Mouse (Mus musculus): ENCODE measurements around the gene Abca8b. TPM values are rescaled to one million over a fixed set of nuclear protein-coding genes. Genes with fewer than 3 reads are reported as not detected.

Gene Abca8b
- not detected in 2 replicates for polyA plus RNA-seq (2012)

GRCm38 (mm10) chr11:109995624-109996023 lies at the start of gene Abca8b:
Gene Abca8b (minus strand): TSS chr11:109995845.

Other genes starting within 250 kb of the Abca8b start
- gene 1700012B07Rik, start 167.8 kb downstream of the Abca8b start, polyA plus RNA-seq (2012) = 0.30 TPM in 1 of 2 replicates, not detected in the other
- gene Abca8a, start 100.1 kb upstream of the Abca8b start, polyA plus RNA-seq (2012) = not detected in 2 replicates
- gene Abca9, start 172.4 kb upstream of the Abca8b start, polyA plus RNA-seq (2012) = 0.09 and 0.18 TPM in 2 replicates

Measured in megakaryocyte-erythroid progenitor cell, adult 5 weeks (primary cell).